In genomic region chr10:21973676-21974075, GRCm38 (mm10) we compare ENCODE assay signal across 25 mouse cellular contexts.
"Had no signal": no experiment of that assay in that cellular context is flagged by ENCODE, and none has a peak within 500 bp of the region (broad histone marks: within the 10 kb centered on the region; RNA-seq: fewer than 3 reads in every experiment).

No protein-coding gene starts in this region.

- H3K4me3 ChIP-seq: heart, adult 2 months; heart, embryonic 13.5 days; heart, embryonic 15.5 days; hindbrain, embryonic 13.5 days; hindbrain, embryonic 15.5 days; left cerebral cortex, adult 2 months; limb, embryonic 10.5 days; limb, embryonic 12.5 days; liver, embryonic 13.5 days; liver, embryonic 15.5 days had no signal

- H3K9me3 ChIP-seq: heart, embryonic 13.5 days; heart, embryonic 15.5 days; hindbrain, embryonic 13.5 days; hindbrain, embryonic 15.5 days; limb, embryonic 10.5 days; limb, embryonic 12.5 days; liver, embryonic 13.5 days; liver, embryonic 15.5 days had no signal

- H3K4me2 ChIP-seq: heart, embryonic 11.5 days; heart, embryonic 13.5 days; heart, embryonic 15.5 days; hindbrain, embryonic 13.5 days; hindbrain, embryonic 15.5 days; limb, embryonic 12.5 days; liver, embryonic 11.5 days; liver, embryonic 13.5 days; liver, embryonic 15.5 days had no signal

- H3K9ac ChIP-seq: heart, embryonic 13.5 days; heart, embryonic 15.5 days; hindbrain, embryonic 13.5 days; hindbrain, embryonic 15.5 days; limb, embryonic 12.5 days; liver, embryonic 13.5 days; liver, embryonic 15.5 days; liver, postnatal 0 days had no signal

- H3K4me1 ChIP-seq: hindbrain, embryonic 13.5 days; hindbrain, embryonic 15.5 days; liver, embryonic 13.5 days; liver, embryonic 15.5 days had no signal

- H3K36me3 ChIP-seq: heart, embryonic 13.5 days; heart, embryonic 15.5 days; hindbrain, embryonic 13.5 days; hindbrain, embryonic 15.5 days; limb, embryonic 10.5 days; limb, embryonic 12.5 days; liver, embryonic 13.5 days; liver, embryonic 15.5 days had no signal

- H3K27ac ChIP-seq: heart, adult 2 months; heart, embryonic 13.5 days; heart, embryonic 15.5 days; hindbrain, embryonic 13.5 days; hindbrain, embryonic 15.5 days; hindbrain, postnatal 0 days; left cerebral cortex, adult 2 months; limb, embryonic 10.5 days; limb, embryonic 12.5 days; liver, embryonic 13.5 days; liver, embryonic 15.5 days had no signal

- H3K27me3 ChIP-seq: heart, embryonic 13.5 days; heart, embryonic 15.5 days; hindbrain, embryonic 13.5 days; hindbrain, embryonic 15.5 days; limb, embryonic 12.5 days; liver, embryonic 13.5 days; liver, embryonic 15.5 days had no signal

- DNase-seq: gastrocnemius, postnatal 36 days; heart, adult 11 months; heart, adult 2 months; heart, postnatal 14 days; heart, postnatal 36 days; kidney, adult 11 months; kidney, adult 8-10 months; kidney, postnatal 14 days; kidney, postnatal 36 days; layer of hippocampus, adult 9-11 months; liver; liver, embryonic 13.5 days; liver, postnatal 0 days had no signal

- ATAC-seq: hindbrain, postnatal 0 days; intestine, embryonic 16.5 days; liver, postnatal 0 days had no signal
